Mouse (Mus musculus) hindlimb bud, embryonic 11.5 days (tissue): ENCODE data around the gene Mvk.

ENCODE experiments used
- DNase-seq: peaks from one replicate; pipeline ENCODE4 v3.0.0-alpha.2; 2012; ENCODE audit warnings: low read depth, low spot score; ENCODE audit errors: extremely low spot score

Gene Mvk

DNA sequence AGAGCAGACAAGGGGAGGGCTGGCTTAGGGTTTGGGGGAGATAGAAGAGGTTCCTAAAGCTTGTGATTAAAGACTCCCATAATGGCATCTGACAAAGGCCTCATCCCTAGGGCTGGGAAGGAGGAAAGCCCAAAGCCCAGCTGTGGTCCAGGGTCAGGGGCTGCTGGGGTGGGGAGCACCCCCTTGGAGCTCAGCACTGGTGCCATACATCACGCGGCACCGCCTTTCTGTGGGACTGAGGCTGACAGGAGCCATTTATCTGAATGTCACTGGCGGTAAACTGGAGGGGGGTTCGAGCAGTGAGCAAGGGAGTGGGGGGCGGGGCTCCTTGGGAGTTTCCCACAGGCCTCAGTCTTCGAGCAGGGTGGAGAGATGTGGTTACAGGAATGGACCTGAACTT, 65.4 kb downstream of the Mvk start:
- DNase-seq, result no peak
